Mouse (Mus musculus): ENCODE results near the gene Nt5dc3.

GRCm38 (mm10) chr10:86781641-86782040 is 2.8 kb downstream of the Nt5dc3 start:
- TF ChIP-seq CTCF (IDR thresholded peaks at IDR 0.05; ENCODE audit: control insufficient read depth, insufficient read depth, insufficient replicate concordance, low read depth, low read length) (no peak), POLR2A (IDR thresholded peaks at IDR 0.05; ENCODE audit: control insufficient read depth, low read depth, low read length) (no peak)
